ENCODE assay signal across 30 mouse cellular contexts in the genomic region with DNA sequence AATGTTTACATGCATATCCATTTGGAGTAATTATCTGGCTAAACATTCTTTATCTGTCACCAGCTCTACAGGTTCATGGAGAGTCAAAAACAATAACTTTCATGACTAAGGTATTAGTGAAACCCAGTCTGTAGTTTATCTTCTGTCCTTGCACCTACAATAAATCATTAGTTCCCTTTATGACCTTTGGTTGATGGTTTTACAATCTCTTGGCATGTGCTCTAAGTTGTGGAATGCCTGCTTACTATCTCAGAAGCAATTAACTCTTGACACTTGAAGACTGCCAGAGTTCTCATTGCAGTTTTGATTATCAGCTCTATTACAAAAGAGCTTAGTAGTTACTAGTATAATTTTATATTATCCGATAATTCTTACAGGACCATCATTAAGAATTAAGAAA. TPM values are rescaled to one million over a fixed set of nuclear protein-coding genes. Genes with fewer than 3 reads are reported as not detected.
DNase-seq lines count a peak whose midpoint lies in the region; ATAC-seq and TF ChIP-seq lines count a peak whose summit lies in the region.
"Had no signal": no experiment of that assay in that cellular context is flagged by ENCODE, and none has a peak within 500 bp of the region (broad histone marks: within the 10 kb centered on the region; RNA-seq: fewer than 3 reads in every experiment).

No protein-coding gene starts in this region.

- H3K4me3 ChIP-seq in kidney, adult 2 months (ENCODE audit: insufficient read depth, low read depth, low read length) = no peak overlapping the region
- H3K4me3 ChIP-seq in kidney, embryonic 16.5 days (ENCODE audit: low read length) = no peak overlapping the region
- H3K4me3 ChIP-seq in intestine, embryonic 14.5 days (ENCODE audit: low read depth, low read length) = no peak overlapping the region
- H3K4me3 ChIP-seq in intestine, embryonic 15.5 days (replicated peaks) = no peak overlapping the region
- H3K4me3 ChIP-seq: forebrain, embryonic 10.5 days; forebrain, embryonic 13.5 days; heart, embryonic 12.5 days; heart, embryonic 15.5 days; hindbrain, embryonic 10.5 days; hindbrain, embryonic 13.5 days had no signal

- WGBS in kidney, adult 2 months = 41% methylated on average over 1 of the region's 1 CpGs
- WGBS in kidney, embryonic 16.5 days = 28% methylated on average over 1 of the region's 1 CpGs
- WGBS in intestine, embryonic 14.5 days = 18% methylated on average over 1 of the region's 1 CpGs
- 26% methylated on average over 1 of the region's 1 CpGs for WGBS in intestine, embryonic 15.5 days

- TF ChIP-seq POLR2A in kidney, adult 2 months (IDR thresholded peaks at IDR 0.05; ENCODE audit: low read depth, low read length) = no peak

- no peak overlapping the region for H3K4me2 ChIP-seq in kidney, embryonic 16.5 days (replicated peaks; ENCODE audit: low read depth, low read length)
- H3K4me2 ChIP-seq in intestine, embryonic 14.5 days (ENCODE audit: low read length) = no peak overlapping the region
- no peak overlapping the region for H3K4me2 ChIP-seq in intestine, embryonic 15.5 days (replicated peaks)
- H3K4me2 ChIP-seq: forebrain, embryonic 13.5 days; heart, embryonic 12.5 days; heart, embryonic 15.5 days; hindbrain, embryonic 13.5 days had no signal

- no peaks in the 10 kb centered on the region for H3K36me3 ChIP-seq in kidney, adult 2 months (ENCODE audit: control insufficient read depth, insufficient read depth, low read length)
- no peaks in the 10 kb centered on the region for H3K36me3 ChIP-seq in kidney, embryonic 16.5 days (ENCODE audit: insufficient read depth, low read length)
- no peaks in the 10 kb centered on the region for H3K36me3 ChIP-seq in intestine, embryonic 14.5 days (ENCODE audit: control insufficient read depth, insufficient read depth, low read length)
- no peaks in the 10 kb centered on the region for H3K36me3 ChIP-seq in intestine, embryonic 15.5 days
- H3K36me3 ChIP-seq: forebrain, embryonic 10.5 days; heart, embryonic 12.5 days; heart, embryonic 15.5 days; hindbrain, embryonic 10.5 days; hindbrain, embryonic 13.5 days had no signal

- no peak overlapping the region for H3K9ac ChIP-seq in kidney, embryonic 16.5 days (replicated peaks; ENCODE audit: low read length)
- no peak overlapping the region for H3K9ac ChIP-seq in intestine, embryonic 14.5 days (ENCODE audit: low read length)
- H3K9ac ChIP-seq in intestine, embryonic 15.5 days = no peak overlapping the region
- H3K9ac ChIP-seq: forebrain, embryonic 13.5 days; forebrain, postnatal 0 days; heart, embryonic 12.5 days; heart, embryonic 15.5 days; hindbrain, embryonic 13.5 days had no signal

- no peaks in the 10 kb centered on the region for H3K4me1 ChIP-seq in kidney, adult 2 months (ENCODE audit: control insufficient read depth, insufficient read depth, low read length)
- no peaks in the 10 kb centered on the region for H3K4me1 ChIP-seq in kidney, embryonic 16.5 days (ENCODE audit: insufficient read depth, low read length)
- no peaks in the 10 kb centered on the region; the same call in 1 of the 2 replicates for H3K4me1 ChIP-seq in intestine, embryonic 14.5 days (replicated peaks; ENCODE audit: control insufficient read depth, insufficient read depth, low read length)
- no peaks in the 10 kb centered on the region for H3K4me1 ChIP-seq in intestine, embryonic 15.5 days (replicated peaks)
- H3K4me1 ChIP-seq: forebrain, embryonic 10.5 days; hindbrain, embryonic 10.5 days; hindbrain, embryonic 13.5 days had no signal

- DNase-seq in kidney, adult 2 months = peak; percentile 12
- no peak for DNase-seq in intestine, embryonic 14.5 days (ENCODE audit: low spot score)
- DNase-seq in mesoderm, embryonic 11.5 days (ENCODE audit: low read depth, low spot score) = peak; percentile 18
- DNase-seq in urinary bladder, postnatal 25 days (ENCODE audit: low spot score) = no peak
- DNase-seq: adrenal gland, adult 2 months; adrenal gland, postnatal 14 days; cerebellum, adult 11 months; cerebellum, adult 8-10 months; cerebellum, postnatal 10 days; cerebellum, postnatal 36 days; gastrocnemius, postnatal 25 days; heart, adult 18-20 months; heart, postnatal 10 days; heart, postnatal 36 days had no signal

- ATAC-seq in kidney, embryonic 16.5 days (ENCODE audit: low FRiP score, low TSS enrichment) = no peak
- peak; percentile 72; the same call in 1 of the 2 replicates for ATAC-seq in intestine, embryonic 14.5 days (replicated peaks; ENCODE audit: low FRiP score, low TSS enrichment, low read depth)
- peak; percentile 92 for ATAC-seq in intestine, embryonic 15.5 days
- ATAC-seq: CD4-positive, CD25-positive, alpha-beta regulatory T cell, adult 4 months; forebrain, embryonic 13.5 days; forebrain, postnatal 0 days; hindbrain, embryonic 16.5 days had no signal

- no peaks in the 10 kb centered on the region for H3K27me3 ChIP-seq in kidney, adult 2 months (replicated peaks; ENCODE audit: control insufficient read depth, insufficient read depth, low read length)
- no peaks in the 10 kb centered on the region for H3K27me3 ChIP-seq in kidney, embryonic 16.5 days (ENCODE audit: insufficient read depth, low read length)
- no peaks in the 10 kb centered on the region for H3K27me3 ChIP-seq in intestine, embryonic 14.5 days (replicated peaks; ENCODE audit: control insufficient read depth, insufficient read depth, low read length)
- H3K27me3 ChIP-seq in intestine, embryonic 15.5 days (replicated peaks) = no peaks in the 10 kb centered on the region
- H3K27me3 ChIP-seq: forebrain, embryonic 13.5 days; heart, embryonic 12.5 days; heart, embryonic 15.5 days; hindbrain, embryonic 13.5 days had no signal

- H3K9me3 ChIP-seq in kidney, embryonic 16.5 days (ENCODE audit: low read length) = no peaks in the 10 kb centered on the region
- no peaks in the 10 kb centered on the region for H3K9me3 ChIP-seq in intestine, embryonic 14.5 days (ENCODE audit: control insufficient read depth, low read length)
- H3K9me3 ChIP-seq in intestine, embryonic 15.5 days = no peaks in the 10 kb centered on the region
- H3K9me3 ChIP-seq: forebrain, embryonic 10.5 days; forebrain, embryonic 13.5 days; heart, embryonic 12.5 days; heart, embryonic 15.5 days; hindbrain, embryonic 10.5 days; hindbrain, embryonic 13.5 days had no signal

- TF ChIP-seq CTCF in kidney, adult 2 months (conservative IDR thresholded peaks at IDR 0.05; ENCODE audit: insufficient read depth, insufficient read length, low read depth, low read length) = no peak

- H3K27ac ChIP-seq in kidney, adult 2 months (ENCODE audit: insufficient read depth, low read depth, low read length) = no peak overlapping the region
- no peak overlapping the region for H3K27ac ChIP-seq in kidney, embryonic 16.5 days (ENCODE audit: low read length)
- no peak overlapping the region for H3K27ac ChIP-seq in intestine, embryonic 14.5 days (ENCODE audit: low read depth)
- no peak overlapping the region for H3K27ac ChIP-seq in intestine, embryonic 15.5 days
- H3K27ac ChIP-seq: forebrain, embryonic 10.5 days; forebrain, embryonic 13.5 days; heart, embryonic 15.5 days; hindbrain, embryonic 10.5 days; hindbrain, embryonic 13.5 days had no signal

RNA-seq across cellular contexts. Expression of a gene that starts 36.6 kb away (rescaled TPM):
- polyA plus RNA-seq in kidney, adult 2 months (2012; rRNA removed) = not detected in 2 replicates
- polyA plus RNA-seq in kidney, embryonic 16.5 days (2015; fragmentation: Nextera tagmentation; extraction: Ambion mirVana) = not detected in 2 replicates
- 0.23 TPM in 1 of 2 replicates, not detected in the other for polyA plus RNA-seq in intestine, embryonic 14.5 days (2014; fragmentation: Nextera tagmentation; extraction: Ambion mirVana)
- polyA plus RNA-seq in intestine, embryonic 15.5 days (2015; fragmentation: Nextera tagmentation; extraction: Ambion mirVana) = 0.21 and 0.43 TPM in 2 replicates
- polyA plus RNA-seq: C2C12; CD4-positive, CD25-positive, alpha-beta regulatory T cell, adult 4 months; embryonic facial prominence, embryonic 11.5 days; embryonic facial prominence, embryonic 14.5 days; forebrain, embryonic 10.5 days; forebrain, embryonic 13.5 days; heart, embryonic 12.5 days; heart, embryonic 15.5 days had no signal

RNA-seq across cellular contexts. Expression of a gene that starts 39.8 kb away (rescaled TPM):
- 0.31 and 0.38 TPM in 2 replicates for polyA plus RNA-seq in kidney, adult 2 months (2012; rRNA removed)
- polyA plus RNA-seq in kidney, embryonic 16.5 days (2015; fragmentation: Nextera tagmentation; extraction: Ambion mirVana) = 0.18 and 1.2 TPM in 2 replicates
- polyA plus RNA-seq in intestine, embryonic 14.5 days (2014; fragmentation: Nextera tagmentation; extraction: Ambion mirVana) = 2.1 and 471 TPM in 2 replicates
- 1,391 and 3,102 TPM in 2 replicates for polyA plus RNA-seq in intestine, embryonic 15.5 days (2015; fragmentation: Nextera tagmentation; extraction: Ambion mirVana)
- polyA plus RNA-seq: adrenal gland, adult 2 months; C2C12; CD4-positive, CD25-positive, alpha-beta regulatory T cell, adult 4 months; cortical plate, adult 2 months; embryonic facial prominence, embryonic 11.5 days; embryonic facial prominence, embryonic 14.5 days; forebrain, embryonic 10.5 days; frontal cortex, adult 2 months; hindbrain, embryonic 10.5 days; hindbrain, embryonic 16.5 days had no signal

Comparison
In these comparisons a context has a peak if more than half of its experiments do, and no peak if none do; other contexts are left out.
1. DNase-seq: peak in kidney, adult 2 months (single experiment) and mesoderm, embryonic 11.5 days (single experiment); none in intestine, embryonic 14.5 days (single experiment) and urinary bladder, postnatal 25 days (single experiment).